Mouse (Mus musculus) stomach, embryonic 16.5 days (tissue): ENCODE data around the gene Ppp1r18. TPM values are rescaled to one million over a fixed set of nuclear protein-coding genes. Genes with fewer than 3 reads are reported as not detected.

Source experiments
- ATAC-seq: fragments of 200-750 bp; cut with Nextera tagmentation; 2 replicates; pipeline ENCODE4 v1.8.0; 2017; ENCODE audit warnings: moderate number of reproducible peaks, moderate TSS enrichment; ENCODE audit not compliant: insufficient read depth, low FRiP score
- H3K27ac ChIP-seq: fragments of 300-500 bp; sonication (generic); 2 replicates; pipeline ENCODE4 v1.5.1; 2014; ENCODE audit warnings: low read length
- H3K27me3 ChIP-seq: fragments of 300-500 bp; sonication (generic); 2 replicates; pipeline ENCODE4 v1.6.1; 2014; ENCODE audit warnings: low read length, control low read depth, mixed read lengths; ENCODE audit not compliant: control insufficient read depth, insufficient read depth
- H3K36me3 ChIP-seq: fragments of 300-500 bp; sonication (generic); 2 replicates; pipeline ENCODE4 v1.6.1; 2014; ENCODE audit warnings: low read length; ENCODE audit not compliant: control insufficient read depth, insufficient read depth
- H3K4me1 ChIP-seq: fragments of 300-500 bp; sonication (generic); 2 replicates; pipeline ENCODE4 v1.6.1; 2014; ENCODE audit warnings: low read length, control low read depth, mixed read lengths; ENCODE audit not compliant: control insufficient read depth, insufficient read depth
- H3K4me2 ChIP-seq: fragments of 300-500 bp; sonication (generic); 2 replicates; pipeline ENCODE4 v1.6.1; 2014; ENCODE audit warnings: low read depth, low read length, mixed read lengths
- H3K4me3 ChIP-seq: fragments of 300-500 bp; sonication (generic); replicated peaks from 2 replicates; pipeline ENCODE4 v1.5.1; 2014; ENCODE audit warnings: mild to moderate bottlenecking, low read length
- H3K9ac ChIP-seq: fragments of 300-500 bp; sonication (generic); 2 replicates; pipeline ENCODE4 v1.6.1; 2014; ENCODE audit warnings: low read length
- H3K9me3 ChIP-seq: fragments of 300-500 bp; sonication (generic); replicated peaks from 2 replicates; pipeline ENCODE4 v1.6.1; 2016; ENCODE audit warnings: low read length, control low read depth; ENCODE audit not compliant: control insufficient read depth
- WGBS: fragments of 180-500 bp; shearing (Covaris S2); extraction: QIAGEN DNeasy Blood & Tissue Kit; methylation state at CpG from one replicate; pipeline ENCODE4 v1.1.7; 2014; 5-methylcytosine and 5-hydroxymethylcytosine counted together
- polyA plus RNA-seq: library from polyadenylated mRNA; unstranded; fragments of >200 nt; fragmentation: Nextera tagmentation; extraction: Ambion mirVana; gene quantifications from 2 replicates; pipeline ENCODE4 v1.2.1, GENCODE M21; 2015

Gene Ppp1r18
- polyA plus RNA-seq, 1 experiment from 2014 or later = 20.1 TPM

DNA sequence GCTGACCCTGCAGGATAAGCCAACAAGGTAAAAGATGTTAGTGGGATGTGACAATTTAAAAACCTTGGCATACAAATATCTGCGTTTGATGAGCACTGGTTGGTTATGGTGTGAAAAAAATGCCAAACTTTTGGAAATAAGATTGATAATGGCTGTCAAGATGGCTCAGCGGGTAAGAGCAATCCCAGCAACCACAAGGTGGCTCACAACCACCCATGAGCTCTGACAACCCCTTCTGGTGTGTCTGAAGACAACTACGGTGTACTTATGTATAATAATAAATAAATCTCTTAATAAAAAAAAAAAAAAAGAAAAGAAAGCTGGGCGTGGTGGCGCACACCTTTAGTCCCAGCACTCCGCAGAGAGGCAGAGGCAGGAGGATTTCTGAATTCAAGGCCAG, 49.6 kb downstream of the Ppp1r18 start:
- Histone ChIP-seq H3K9me3 (no peaks in the 10 kb centered on the region), H3K4me2 (peak overlapping the region; percentile 88; the same call in 1 of the 2 replicates), H3K4me1 (peaks cover 16% of the 10 kb centered on the region), H3K36me3 (peaks cover 18% of the 10 kb centered on the region; the same call in 1 of the 2 replicates), H3K9ac (peak overlapping the region; percentile 95; the same call in 1 of the 2 replicates), H3K4me3 (peak overlapping the region; percentile 82), H3K27me3 (no peaks in the 10 kb centered on the region), H3K27ac (no peak overlapping the region)
- ATAC-seq = no peak
- WGBS = 71% methylated on average over 6 of the region's 6 CpGs

GRCm38 (mm10) chr17:35915538-35916296, 50.3 kb downstream of the Ppp1r18 start:
- H3K4me3 ChIP-seq = peak overlapping the region; percentile 82
- H3K4me1 ChIP-seq = peaks cover 21% of the 10 kb centered on the region
- peak overlapping the region; percentile 88 for H3K4me2 ChIP-seq
- H3K9me3 ChIP-seq = no peaks in the 10 kb centered on the region
- no peak for ATAC-seq
- WGBS = 2% methylated on average over 28 of the region's 28 CpGs
- H3K9ac ChIP-seq = peak overlapping the region; percentile 95
- no peaks in the 10 kb centered on the region for H3K27me3 ChIP-seq
- H3K27ac ChIP-seq = peak overlapping the region; percentile 99
- H3K36me3 ChIP-seq = peaks cover 18% of the 10 kb centered on the region; the same call in 1 of the 2 replicates

DNA sequence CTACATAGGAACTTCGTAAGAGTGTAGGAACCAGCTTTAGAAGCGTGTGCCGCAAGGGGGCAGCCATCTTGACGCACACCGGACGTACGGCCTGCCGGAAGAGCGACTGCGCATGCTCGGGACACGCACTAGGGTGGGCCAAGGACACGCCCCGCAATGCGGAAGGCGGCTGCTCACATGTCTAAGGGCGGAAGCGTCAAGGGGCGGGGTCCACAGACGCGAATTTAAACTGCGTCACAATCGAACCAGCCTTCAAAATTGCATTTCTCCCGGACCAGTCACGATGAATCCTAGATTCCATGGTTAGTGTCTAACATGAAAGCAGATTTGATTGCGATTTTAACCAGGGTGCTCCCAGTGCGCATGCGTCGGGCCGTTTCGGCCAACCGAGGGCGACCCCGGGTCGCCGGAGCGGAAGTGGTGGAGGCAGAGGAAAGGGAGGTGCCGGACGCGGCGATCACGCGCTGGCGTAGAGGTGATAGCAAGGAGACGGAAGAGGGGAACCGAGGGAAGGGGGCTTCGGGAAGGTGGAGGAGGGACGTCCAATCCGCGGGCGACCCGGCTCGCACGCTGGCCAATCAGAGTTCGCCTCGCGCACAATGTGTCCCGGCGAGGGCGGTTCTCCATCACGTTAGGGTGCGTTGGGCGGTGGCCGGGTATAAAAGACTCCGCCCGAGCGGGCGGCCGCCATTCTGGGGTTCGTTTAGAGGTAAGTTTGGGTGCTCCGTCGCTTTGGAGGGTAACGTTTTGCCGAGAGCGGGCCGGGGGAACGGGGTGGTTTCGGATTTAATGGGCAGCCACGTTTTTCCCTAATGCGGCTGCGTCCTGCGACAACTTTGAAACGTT, 51.1 kb downstream of the Ppp1r18 start, which contains the start of the genes Mrps18b and Ppp1r10:
Mrps18b (minus strand) TSS at position 93 of the 846 bp plus-strand sequence.
Ppp1r10 (plus strand) TSS at position 138 of the 846 bp plus-strand sequence.
- ATAC-seq = peak; percentile 96
- H3K9me3 ChIP-seq = no peaks in the 10 kb centered on the region
- WGBS = under 1% methylated on average over 83 of the region's 83 CpGs

DNA sequence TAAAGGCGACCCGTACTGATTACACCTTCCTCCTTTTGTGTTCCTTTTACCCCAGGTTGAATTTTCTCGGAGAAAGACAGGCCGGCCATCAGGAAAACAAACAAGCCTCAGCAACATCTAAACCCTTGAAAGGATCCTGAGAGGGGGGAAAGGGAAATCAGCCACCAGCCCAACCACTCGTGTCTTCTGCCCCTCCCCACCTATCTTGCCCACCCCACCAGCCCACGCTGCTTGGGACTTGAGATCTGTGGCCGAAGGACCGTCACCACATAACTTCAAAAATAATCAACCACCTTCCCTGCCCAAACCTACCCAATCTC, 51.7 kb downstream of the Ppp1r18 start:
- peaks cover 18% of the 10 kb centered on the region; the same call in 1 of the 2 replicates for H3K36me3 ChIP-seq
- peak overlapping the region; percentile 82 for H3K4me3 ChIP-seq
- no peak for ATAC-seq
- H3K4me2 ChIP-seq = peak overlapping the region; percentile 87
- H3K4me1 ChIP-seq = peaks cover 26% of the 10 kb centered on the region
- 0% methylated on average over 8 of the region's 8 CpGs for WGBS
- H3K9ac ChIP-seq = peak overlapping the region; percentile 95
- peak overlapping the region; percentile 99 for H3K27ac ChIP-seq
- H3K9me3 ChIP-seq = no peaks in the 10 kb centered on the region
- H3K27me3 ChIP-seq = no peaks in the 10 kb centered on the region

More for the DNA sequence above, 51.1 kb downstream of the Ppp1r18 start, which contains the start of the genes Mrps18b and Ppp1r10:
- Histone ChIP-seq H3K9ac (peak within 1 kb of the TSS; percentile 95), H3K27ac (peak within 1 kb of the TSS; percentile 99), H3K27me3 (no peaks in the 10 kb centered on the region), H3K4me3 (peak within 1 kb of the TSS; percentile 82), H3K4me1 (peaks cover 26% of the 10 kb centered on the region), H3K4me2 (peak within 1 kb of the TSS; percentile 88), H3K36me3 (peaks cover 18% of the 10 kb centered on the region; the same call in 1 of the 2 replicates)

DNA sequence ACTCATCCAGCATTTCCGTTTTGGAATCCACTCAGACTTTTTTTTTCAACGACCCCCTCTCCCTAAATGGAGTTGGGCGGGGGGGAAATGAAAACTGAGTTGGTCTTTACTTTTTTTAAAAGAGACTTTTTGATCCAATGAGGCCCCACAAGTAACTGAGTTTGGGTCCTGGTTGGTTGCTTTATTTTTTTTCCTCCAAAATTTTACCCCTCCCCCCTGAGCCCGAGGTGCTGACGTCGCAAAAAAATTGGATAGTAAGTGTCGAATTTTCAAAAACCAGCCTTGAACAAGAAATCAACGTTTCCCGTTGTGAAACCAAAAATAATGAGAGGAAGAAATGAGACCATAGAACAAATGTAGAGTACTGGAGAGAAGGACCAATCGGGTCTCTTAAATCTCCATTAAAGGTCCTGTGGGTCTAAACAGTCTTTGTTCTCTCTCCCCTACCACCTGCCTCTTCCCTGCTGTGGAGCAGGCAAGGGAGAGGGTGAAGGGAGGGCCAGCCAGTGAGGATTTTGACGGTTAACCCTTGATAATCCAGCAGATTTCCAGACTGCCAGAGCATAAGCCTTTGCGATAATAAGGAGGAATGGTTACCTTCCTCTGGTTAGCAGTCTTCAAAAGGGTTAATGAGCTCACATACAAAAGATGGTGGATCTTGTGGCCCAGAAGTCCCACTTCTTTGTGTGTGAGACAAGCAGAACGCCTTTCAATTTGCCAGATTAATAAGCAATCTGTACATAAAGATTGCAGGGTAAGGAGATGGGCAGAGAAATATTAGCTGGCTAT, 52.3 kb downstream of the Ppp1r18 start:
- H3K27me3 ChIP-seq = no peaks in the 10 kb centered on the region
- H3K9me3 ChIP-seq = no peaks in the 10 kb centered on the region
- H3K36me3 ChIP-seq = peaks cover 13% of the 10 kb centered on the region; the same call in 1 of the 2 replicates
- 0% methylated on average over 13 of the region's 13 CpGs for WGBS
- H3K4me2 ChIP-seq = peak overlapping the region; percentile 87
- peak overlapping the region; percentile 99 for H3K27ac ChIP-seq
- peak overlapping the region; percentile 95 for H3K9ac ChIP-seq
- H3K4me3 ChIP-seq = peak overlapping the region; percentile 82
- no peak for ATAC-seq
- peaks cover 26% of the 10 kb centered on the region for H3K4me1 ChIP-seq

- Histone ChIP-seq H3K36me3 (0 out of 2 replicates have a peak, but pooled peaks cover 7% of the 10 kb centered on the region), H3K4me1 (peaks cover 26% of the 10 kb centered on the region), H3K4me2 (peak overlapping the region; percentile 87), H3K9me3 (no peaks in the 10 kb centered on the region), H3K27me3 (no peaks in the 10 kb centered on the region), H3K27ac (peak overlapping the region; percentile 99), H3K4me3 (peak overlapping the region; percentile 82), H3K9ac (peak overlapping the region; percentile 95)
- ATAC-seq = no peak
- WGBS = under 1% methylated on average over 11 of the region's 11 CpGs
Measured at GRCm38 (mm10) chr17:35918276-35919059, 53.1 kb downstream of the Ppp1r18 start.

GRCm38 (mm10) chr17:35919060-35919715, 53.8 kb downstream of the Ppp1r18 start:
- ATAC-seq = peak; percentile 42
- 7% methylated on average over 7 of the region's 7 CpGs for WGBS
- H3K4me2 ChIP-seq = peak overlapping the region; percentile 87

More at GRCm38 (mm10) chr17:35919060-35919715, 53.8 kb downstream of the Ppp1r18 start:
- Histone ChIP-seq H3K9ac (peak overlapping the region; percentile 82), H3K4me1 (peaks cover 26% of the 10 kb centered on the region), H3K4me3 (peak overlapping the region; percentile 82), H3K27me3 (no peaks in the 10 kb centered on the region), H3K36me3 (peaks cover 11% of the 10 kb centered on the region; the same call in 1 of the 2 replicates), H3K9me3 (no peaks in the 10 kb centered on the region), H3K27ac (peak overlapping the region; percentile 99)
